In the genomic region with DNA sequence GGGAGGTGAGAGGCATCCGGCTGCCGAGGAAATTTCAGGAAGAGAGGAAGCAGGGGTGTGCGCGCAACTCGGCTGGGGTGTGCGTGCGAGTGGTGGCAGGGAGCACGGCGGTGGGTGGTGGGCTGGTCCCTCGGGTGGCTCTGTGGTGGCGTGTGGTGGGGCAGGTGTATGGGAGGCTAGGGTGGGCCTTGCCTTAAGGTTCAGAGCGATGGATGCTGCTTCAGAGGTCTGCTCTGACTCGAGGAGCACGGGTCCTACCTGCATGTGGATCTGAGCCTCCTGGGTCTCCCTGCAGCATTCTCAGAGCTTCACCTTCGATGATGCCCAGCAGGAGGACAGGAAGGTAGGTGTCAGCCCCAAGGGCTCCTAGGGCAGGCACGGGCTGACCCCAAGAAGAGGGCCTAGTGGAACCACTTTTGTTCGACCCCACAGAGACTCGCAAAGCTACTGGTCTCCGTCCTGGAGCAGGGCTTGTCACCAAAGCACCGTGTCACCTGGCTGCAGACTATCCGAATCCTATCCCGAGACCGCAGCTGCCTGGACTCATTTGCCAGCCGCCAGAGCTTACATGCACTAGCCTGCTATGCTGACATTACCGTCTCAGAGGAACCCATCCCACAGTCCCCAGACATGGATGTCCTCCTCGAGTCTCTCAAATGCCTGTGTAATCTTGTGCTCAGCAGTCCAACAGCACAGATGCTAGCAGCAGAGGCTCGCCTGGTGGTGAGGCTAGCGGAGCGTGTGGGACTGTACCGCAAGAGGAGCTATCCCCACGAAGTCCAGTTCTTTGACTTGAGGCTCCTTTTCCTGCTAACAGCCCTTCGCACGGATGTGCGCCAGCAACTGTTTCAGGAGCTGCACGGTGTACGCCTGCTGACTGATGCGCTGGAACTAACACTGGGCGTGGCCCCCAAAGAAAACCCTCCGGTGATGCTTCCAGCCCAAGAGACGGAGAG, we compare ENCODE assay signal across 8 mouse cellular contexts. TPM values are rescaled to one million over a fixed set of nuclear protein-coding genes. Genes with fewer than 3 reads are reported as not detected.
DNase-seq lines count a peak whose midpoint lies in the region; ATAC-seq and TF ChIP-seq lines count a peak whose summit lies in the region.

Gene Bet1l (minus strand): TSS at position 28 of the 956 bp plus-strand sequence.

- no peaks in the 10 kb centered on the region for H3K27me3 ChIP-seq in forebrain, postnatal 0 days (ENCODE audit: insufficient read depth, low read length)

- peak within 1 kb of the TSS; percentile 59 for H3K4me3 ChIP-seq in forebrain, postnatal 0 days (ENCODE audit: low read depth, low read length)

- peaks cover 21% of the 10 kb centered on the region for H3K4me1 ChIP-seq in forebrain, postnatal 0 days (ENCODE audit: insufficient read depth)

- DNase-seq in frontal cortex, postnatal 14 days (ENCODE audit: low spot score in 2 of 2): no peak
- no peak for DNase-seq in urinary bladder, adult 2 months (ENCODE audit: low spot score)
- DNase-seq in urinary bladder, postnatal 36 days (ENCODE audit: low spot score in 2 of 2): no peak
- peak; percentile 11 for DNase-seq in forebrain, postnatal 0 days
- DNase-seq in large intestine, adult 2 months (ENCODE audit: low read depth, low spot score): no peak
- DNase-seq in mesoderm, embryonic 11.5 days (ENCODE audit: low read depth, low spot score): peak; percentile 6
- DNase-seq in ovary, postnatal 10 days (ENCODE audit: low spot score): no peak

- H3K4me2 ChIP-seq in forebrain, postnatal 0 days (ENCODE audit: low read depth): peak within 1 kb of the TSS; percentile 80

- TF ChIP-seq CTCF in forebrain, postnatal 0 days (IDR thresholded peaks at IDR 0.05; ENCODE audit: low read depth): no peak

- ATAC-seq in frontal cortex, adult (ENCODE audit: low TSS enrichment): peak; percentile 12
- peak; percentile 30 for ATAC-seq in forebrain, postnatal 0 days

- peaks cover 57% of the 10 kb centered on the region for H3K36me3 ChIP-seq in forebrain, postnatal 0 days (ENCODE audit: insufficient read depth)

- peak within 1 kb of the TSS; percentile 92 for H3K27ac ChIP-seq in forebrain, postnatal 0 days (ENCODE audit: low read depth, low read length)

- H3K9ac ChIP-seq in forebrain, postnatal 0 days: peak within 1 kb of the TSS; percentile 87

- WGBS in forebrain, postnatal 0 days: 36% methylated on average over 40 of the region's 40 CpGs
- WGBS in large intestine, adult 2 months: 16% methylated on average over 40 of the region's 40 CpGs

- no peaks in the 10 kb centered on the region for H3K9me3 ChIP-seq in forebrain, postnatal 0 days (ENCODE audit: low read length)

RNA-seq across cellular contexts. Expression of gene Bet1l, which starts in this region (rescaled TPM):
- 35.9 and 46.2 TPM in 2 replicates for polyA plus RNA-seq in urinary bladder, adult 2 months (2012; rRNA removed)
- total RNA-seq in forebrain, postnatal 0 days (2014; rRNA removed): 30.8 and 34.5 TPM in 2 replicates
- polyA plus RNA-seq in forebrain, postnatal 0 days (2015; fragmentation: Nextera tagmentation; extraction: Ambion mirVana): 48.8 and 58.0 TPM in 2 replicates
- 22.0 and 22.5 TPM in 2 replicates for polyA plus RNA-seq in large intestine, adult 2 months (2012; rRNA removed)

Comparison
In these comparisons a context has a peak if more than half of its experiments do, and no peak if none do; other contexts are left out.
1. DNase-seq: peak in forebrain, postnatal 0 days (single experiment) and mesoderm, embryonic 11.5 days (single experiment); none in frontal cortex, postnatal 14 days (0 of 2), urinary bladder, adult 2 months (single experiment), urinary bladder, postnatal 36 days (0 of 2), large intestine, adult 2 months (single experiment) and ovary, postnatal 10 days (single experiment).